Mouse (Mus musculus) kidney, embryonic 16.5 days (tissue): ENCODE results near the gene Taar7a. TPM values are rescaled to one million over a fixed set of nuclear protein-coding genes. Genes with fewer than 3 reads are reported as not detected.
A peak's percentile ranks its signal among the peaks of the same experiment; 100 is the strongest.

Experiments used
- ATAC-seq: fragments of 200-750 bp; cut with Nextera tagmentation; 2 replicates; pipeline ENCODE4 v1.8.0; 2017; ENCODE audit warnings: moderate TSS enrichment; ENCODE audit not compliant: low FRiP score, low TSS enrichment
- H3K27ac ChIP-seq: fragments of 300-500 bp; sonication (generic); 2 replicates; pipeline ENCODE4 v1.5.1; 2014; ENCODE audit warnings: low read length
- H3K27me3 ChIP-seq: fragments of 300-500 bp; sonication (generic); 2 replicates; pipeline ENCODE4 v1.6.1; 2014; ENCODE audit warnings: low read length, control low read depth, mixed read lengths; ENCODE audit not compliant: insufficient read depth
- H3K36me3 ChIP-seq: fragments of 300-500 bp; sonication (generic); 2 replicates; pipeline ENCODE4 v1.6.1; 2014; ENCODE audit warnings: low read length, control low read depth, mixed read lengths; ENCODE audit not compliant: insufficient read depth
- H3K4me1 ChIP-seq: fragments of 300-500 bp; sonication (generic); 2 replicates; pipeline ENCODE4 v1.6.1; 2014; ENCODE audit warnings: low read length, control low read depth, mixed read lengths; ENCODE audit not compliant: insufficient read depth
- H3K4me2 ChIP-seq: fragments of 300-500 bp; sonication (generic); replicated peaks from 2 replicates; pipeline ENCODE4 v1.6.1; 2014; ENCODE audit warnings: low read depth, low read length
- H3K4me3 ChIP-seq: fragments of 300-500 bp; sonication (generic); 2 replicates; pipeline ENCODE4 v1.5.1; 2014; ENCODE audit warnings: mild to moderate bottlenecking, low read length
- H3K9ac ChIP-seq: fragments of 300-500 bp; sonication (generic); replicated peaks from 2 replicates; pipeline ENCODE4 v1.6.1; 2014; ENCODE audit warnings: low read length
- H3K9me3 ChIP-seq: fragments of 300-500 bp; sonication (generic); 2 replicates; pipeline ENCODE4 v1.6.1; 2016; ENCODE audit warnings: low read length, control low read depth
- WGBS: fragments of 180-500 bp; shearing (Covaris S2); extraction: QIAGEN DNeasy Blood & Tissue Kit; methylation state at CpG from one replicate; pipeline ENCODE4 v1.1.7; 2014; 5-methylcytosine and 5-hydroxymethylcytosine counted together
- polyA plus RNA-seq: library from polyadenylated mRNA; unstranded; fragments of >200 nt; fragmentation: Nextera tagmentation; extraction: Ambion mirVana; gene quantifications from 2 replicates; pipeline ENCODE4 v1.2.1, GENCODE M21; 2015

Gene Taar7a
- polyA plus RNA-seq, 1 experiment from 2014 or later = not detected

DNA sequence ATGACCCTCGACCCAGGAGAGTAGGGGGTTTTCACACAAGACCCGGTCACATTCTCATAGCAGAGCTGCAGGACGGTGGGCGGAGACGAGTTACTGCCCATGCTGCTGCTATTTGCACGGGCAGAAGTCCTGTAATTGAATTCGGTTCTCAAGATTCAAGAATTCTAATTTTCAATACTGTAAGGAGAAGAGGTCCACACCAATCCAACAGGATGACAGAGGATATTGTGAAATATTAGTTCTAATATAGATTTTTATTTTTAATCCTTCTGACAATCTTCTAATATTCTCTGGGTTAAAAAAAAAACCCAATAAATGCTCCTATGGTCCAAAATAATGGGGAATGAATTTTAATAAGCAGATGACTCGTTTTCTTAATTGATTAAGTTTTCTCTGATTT lies 7.7 kb downstream of the Taar7a start, which contains the start of gene Taar6:
Taar6 (minus strand) TSS at position 101 of the 400 bp plus-strand sequence.
- Histone ChIP-seq H3K27me3 (no peaks in the 10 kb centered on the region), H3K27ac (no peak within 1 kb of the TSS), H3K9me3 (no peaks in the 10 kb centered on the region), H3K36me3 (no peaks in the 10 kb centered on the region), H3K4me3 (no peak within 1 kb of the TSS), H3K9ac (no peak within 1 kb of the TSS), H3K4me2 (no peak within 1 kb of the TSS), H3K4me1 (0 out of 2 replicates have a peak, but pooled peaks cover 3% of the 10 kb centered on the region)
- ATAC-seq = no peak
- 67% methylated on average over 8 of the region's 8 CpGs for WGBS

DNA sequence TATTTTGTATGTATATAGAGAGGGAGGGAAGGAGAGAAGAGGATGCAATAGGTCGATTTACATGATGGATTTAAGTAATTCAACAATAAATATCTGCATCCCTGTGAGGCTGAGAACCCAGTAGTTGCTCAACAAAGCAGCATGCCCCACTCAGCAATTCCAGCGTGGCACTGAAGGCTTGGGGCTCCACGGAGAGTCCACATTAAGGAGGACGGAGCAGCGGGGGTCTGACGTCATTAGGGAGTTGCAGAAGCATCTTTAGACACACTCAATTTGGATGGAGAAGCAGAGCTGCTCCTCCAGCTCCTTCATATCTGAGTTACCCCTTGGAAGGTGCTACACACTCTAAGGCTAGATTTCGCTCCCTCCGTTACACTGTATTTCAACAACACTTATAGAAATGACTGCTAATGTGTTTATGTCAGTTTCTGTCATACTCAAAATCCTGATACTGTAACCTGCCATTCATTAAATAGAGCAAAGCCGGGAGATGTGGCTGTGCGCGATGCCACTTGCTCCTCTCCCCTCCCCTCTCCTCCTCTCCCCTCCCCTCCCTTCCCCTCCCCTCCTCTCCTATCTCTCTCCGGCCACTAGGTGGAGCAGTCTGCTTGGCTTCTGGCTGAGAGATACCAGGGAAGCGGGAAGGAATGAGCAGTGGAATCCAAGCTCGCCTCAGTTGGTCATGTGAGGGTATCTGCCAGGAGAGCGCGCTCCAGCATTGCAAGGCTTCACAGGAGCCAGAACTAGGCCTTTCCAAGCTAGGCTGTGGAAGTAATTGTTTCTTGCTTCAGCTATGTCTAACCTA lies 14.2 kb downstream of the Taar7a start:
- Histone ChIP-seq H3K4me3 (no peak overlapping the region), H3K27ac (no peak overlapping the region), H3K9me3 (no peaks in the 10 kb centered on the region), H3K9ac (no peak overlapping the region), H3K4me2 (no peak overlapping the region), H3K4me1 (0 out of 2 replicates have a peak, but pooled peaks cover 2% of the 10 kb centered on the region), H3K36me3 (no peaks in the 10 kb centered on the region), H3K27me3 (peaks cover 2% of the 10 kb centered on the region; the same call in 1 of the 2 replicates)
- 46% methylated on average over 16 of the region's 16 CpGs for WGBS
- peak; percentile 67; the same call in 1 of the 2 replicates for ATAC-seq

DNA sequence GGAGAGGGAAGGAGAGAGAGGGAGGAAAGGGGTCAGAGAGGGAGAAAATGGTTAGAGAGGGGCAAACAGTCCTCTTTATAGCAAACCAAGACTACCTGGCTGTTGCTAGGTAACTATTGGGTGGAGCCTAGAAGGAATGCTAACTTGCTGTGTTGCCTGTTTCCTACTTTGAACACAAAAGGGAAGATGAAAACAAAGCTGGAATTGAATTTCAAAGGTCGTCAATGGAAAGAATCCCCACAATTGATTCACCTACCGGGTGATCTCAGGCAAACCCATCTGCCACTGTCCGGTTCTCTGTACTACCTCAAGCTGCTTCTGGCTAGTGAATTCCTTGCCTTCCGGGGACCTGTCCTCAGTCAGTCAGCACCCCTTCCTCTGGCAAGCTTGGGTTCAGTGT lies 15.3 kb downstream of the Taar7a start:
- Histone ChIP-seq H3K4me2 (no peak overlapping the region), H3K9ac (no peak overlapping the region), H3K9me3 (no peaks in the 10 kb centered on the region), H3K4me1 (no peaks in the 10 kb centered on the region), H3K27me3 (peaks cover 2% of the 10 kb centered on the region; the same call in 1 of the 2 replicates), H3K36me3 (no peaks in the 10 kb centered on the region), H3K27ac (no peak overlapping the region), H3K4me3 (no peak overlapping the region)
- 52% methylated on average over 4 of the region's 4 CpGs for WGBS
- no peak for ATAC-seq

DNA sequence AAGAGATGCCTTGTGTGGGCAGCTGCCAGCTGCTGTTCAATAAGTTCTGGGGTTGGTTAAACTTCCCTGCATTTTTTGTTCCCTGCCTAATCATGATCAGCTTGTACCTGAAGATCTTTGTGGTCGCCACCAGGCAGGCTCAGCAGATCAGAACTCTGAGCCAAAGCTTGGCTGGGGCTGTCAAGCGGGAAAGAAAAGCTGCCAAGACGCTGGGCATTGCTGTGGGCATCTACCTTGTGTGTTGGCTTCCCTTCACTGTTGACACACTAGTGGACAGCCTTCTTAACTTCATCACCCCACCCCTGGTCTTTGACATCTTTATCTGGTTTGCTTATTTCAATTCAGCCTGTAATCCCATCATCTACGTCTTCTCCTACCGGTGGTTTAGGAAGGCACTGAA lies 22.0 kb downstream of the Taar7a start:
- Histone ChIP-seq H3K4me2 (no peak overlapping the region), H3K27ac (no peak overlapping the region), H3K36me3 (no peaks in the 10 kb centered on the region), H3K4me1 (no peaks in the 10 kb centered on the region; the same call in 1 of the 2 replicates), H3K27me3 (no peaks in the 10 kb centered on the region), H3K4me3 (no peak overlapping the region), H3K9ac (no peak overlapping the region), H3K9me3 (no peaks in the 10 kb centered on the region)
- WGBS = 89% methylated on average over 5 of the region's 5 CpGs
- ATAC-seq = no peak

DNA sequence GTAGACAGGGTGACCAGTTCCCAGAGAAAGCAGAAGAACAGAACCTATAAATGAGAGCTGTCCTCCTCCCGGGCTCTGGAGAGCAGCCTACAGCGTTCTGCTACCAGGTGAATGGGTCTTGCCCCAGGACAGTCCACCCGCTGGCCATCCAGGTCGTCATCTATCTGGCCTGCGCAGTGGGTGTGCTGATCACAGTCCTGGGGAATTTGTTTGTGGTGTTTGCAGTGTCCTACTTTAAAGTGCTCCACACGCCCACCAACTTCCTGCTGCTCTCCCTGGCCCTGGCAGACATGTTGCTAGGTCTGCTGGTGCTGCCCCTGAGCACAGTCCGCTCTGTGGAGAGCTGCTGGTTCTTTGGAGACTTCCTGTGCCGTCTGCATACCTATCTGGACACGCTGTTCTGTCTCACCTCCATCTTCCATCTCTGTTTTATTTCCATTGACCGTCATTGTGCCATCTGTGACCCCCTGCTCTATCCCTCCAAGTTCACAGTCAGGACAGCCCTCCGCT lies 22.6 kb downstream of the Taar7a start, which contains the start of gene Taar5:
Taar5 (plus strand) TSS at position 51 of the 510 bp plus-strand sequence.
- no peak within 1 kb of the TSS for H3K4me2 ChIP-seq
- no peak within 1 kb of the TSS for H3K27ac ChIP-seq
- no peaks in the 10 kb centered on the region for H3K36me3 ChIP-seq
- H3K9ac ChIP-seq = no peak within 1 kb of the TSS
- no peaks in the 10 kb centered on the region for H3K9me3 ChIP-seq
- no peak for ATAC-seq
- WGBS = 88% methylated on average over 11 of the region's 11 CpGs
- no peaks in the 10 kb centered on the region; the same call in 1 of the 2 replicates for H3K4me1 ChIP-seq
- no peak within 1 kb of the TSS for H3K4me3 ChIP-seq
- H3K27me3 ChIP-seq = no peaks in the 10 kb centered on the region

DNA sequence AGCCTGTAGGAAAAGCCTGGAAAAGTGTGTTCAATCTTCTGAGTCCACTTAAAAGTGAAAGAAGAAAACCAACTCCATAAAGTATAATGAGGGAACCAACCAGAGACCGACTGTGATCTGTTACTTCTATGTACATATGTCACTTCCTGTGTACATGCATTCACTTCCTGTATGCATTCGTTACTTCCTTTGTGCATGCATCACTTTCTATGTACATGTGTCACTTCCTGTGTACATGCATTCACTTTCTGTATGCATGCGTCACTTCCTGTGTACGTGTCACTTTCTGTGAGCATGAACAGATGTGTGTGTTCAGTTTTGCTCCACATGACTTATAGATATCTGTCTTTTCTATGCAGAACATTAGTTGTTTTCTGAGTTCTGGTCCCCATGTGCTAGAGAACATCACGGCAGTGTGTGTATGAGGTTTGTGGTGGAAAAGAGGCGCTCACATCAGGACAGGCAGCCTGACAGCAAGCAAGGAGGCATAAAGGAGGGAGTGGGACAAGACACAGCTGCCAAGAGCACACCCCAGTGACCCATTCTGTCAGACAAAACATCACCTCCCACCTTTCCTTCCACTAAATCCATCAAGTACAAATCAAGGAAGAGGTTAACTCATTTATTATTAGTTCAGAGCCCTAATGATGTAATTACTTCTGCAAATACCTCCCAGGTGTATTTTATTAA lies 28.2 kb downstream of the Taar7a start:
- H3K27ac ChIP-seq = no peak overlapping the region
- no peaks in the 10 kb centered on the region for H3K27me3 ChIP-seq
- no peaks in the 10 kb centered on the region for H3K36me3 ChIP-seq
- H3K4me1 ChIP-seq = peaks cover 13% of the 10 kb centered on the region
- ATAC-seq = peak; percentile 66; the same call in 1 of the 2 replicates
- 52% methylated on average over 6 of the region's 6 CpGs for WGBS
- H3K4me2 ChIP-seq = no peak overlapping the region
- H3K4me3 ChIP-seq = no peak overlapping the region
- no peaks in the 10 kb centered on the region for H3K9me3 ChIP-seq
- H3K9ac ChIP-seq = no peak overlapping the region

DNA sequence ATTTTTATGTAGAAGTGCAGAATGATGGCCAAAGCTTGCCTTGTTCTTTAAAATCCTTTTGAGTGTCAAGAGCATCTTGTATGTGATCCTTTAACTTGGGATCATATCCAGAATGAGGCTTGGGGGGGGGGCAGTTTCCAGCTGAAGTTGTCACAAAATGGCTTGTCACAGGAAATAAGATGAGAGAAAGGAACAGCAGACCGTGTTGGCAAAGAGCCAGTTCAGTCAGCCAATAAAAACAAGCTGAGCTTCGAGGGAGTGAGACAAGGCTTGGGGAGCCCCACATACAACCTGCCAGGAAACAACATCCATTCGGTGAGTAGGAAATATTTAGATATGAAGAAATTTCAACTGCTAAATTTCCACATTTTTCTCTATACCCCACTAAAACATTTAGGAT lies 29.8 kb downstream of the Taar7a start:
- no peaks in the 10 kb centered on the region for H3K36me3 ChIP-seq
- H3K4me1 ChIP-seq = peaks cover 16% of the 10 kb centered on the region
- no peak overlapping the region for H3K27ac ChIP-seq
- H3K9me3 ChIP-seq = no peaks in the 10 kb centered on the region
- WGBS = 22% methylated on average over 3 of the region's 3 CpGs
- H3K4me3 ChIP-seq = no peak overlapping the region
- H3K9ac ChIP-seq = no peak overlapping the region
- ATAC-seq = no peak
- no peak overlapping the region for H3K4me2 ChIP-seq
- H3K27me3 ChIP-seq = no peaks in the 10 kb centered on the region

DNA sequence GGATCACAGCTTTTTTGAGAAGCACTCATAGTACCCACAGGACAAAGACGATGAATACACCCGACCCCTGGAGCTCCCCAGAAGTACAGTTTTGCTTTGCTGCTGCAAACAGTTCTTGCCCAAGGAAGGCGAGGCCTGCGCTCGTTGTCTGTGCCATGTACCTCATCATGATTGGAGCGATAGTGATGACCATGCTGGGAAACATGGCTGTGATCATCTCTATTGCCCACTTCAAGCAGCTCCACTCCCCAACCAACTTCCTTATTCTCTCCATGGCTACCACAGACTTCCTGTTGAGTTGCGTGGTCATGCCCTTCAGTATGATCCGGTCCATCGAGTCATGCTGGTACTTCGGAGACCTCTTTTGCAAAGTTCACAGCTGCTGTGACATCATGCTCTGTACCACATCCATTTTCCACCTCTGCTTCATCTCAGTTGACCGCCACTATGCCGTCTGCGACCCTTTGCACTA lies 32.8 kb downstream of the Taar7a start, which contains the start of gene Taar4:
Taar4 (plus strand) TSS at position 51 of the 472 bp plus-strand sequence.
- Histone ChIP-seq H3K4me3 (no peak within 1 kb of the TSS), H3K9ac (no peak within 1 kb of the TSS), H3K27me3 (no peaks in the 10 kb centered on the region), H3K4me2 (no peak within 1 kb of the TSS), H3K27ac (no peak within 1 kb of the TSS), H3K9me3 (no peaks in the 10 kb centered on the region), H3K4me1 (peaks cover 16% of the 10 kb centered on the region; the same call in 1 of the 2 replicates), H3K36me3 (no peaks in the 10 kb centered on the region)
- WGBS = 94% methylated on average over 13 of the region's 13 CpGs
- no peak for ATAC-seq

DNA sequence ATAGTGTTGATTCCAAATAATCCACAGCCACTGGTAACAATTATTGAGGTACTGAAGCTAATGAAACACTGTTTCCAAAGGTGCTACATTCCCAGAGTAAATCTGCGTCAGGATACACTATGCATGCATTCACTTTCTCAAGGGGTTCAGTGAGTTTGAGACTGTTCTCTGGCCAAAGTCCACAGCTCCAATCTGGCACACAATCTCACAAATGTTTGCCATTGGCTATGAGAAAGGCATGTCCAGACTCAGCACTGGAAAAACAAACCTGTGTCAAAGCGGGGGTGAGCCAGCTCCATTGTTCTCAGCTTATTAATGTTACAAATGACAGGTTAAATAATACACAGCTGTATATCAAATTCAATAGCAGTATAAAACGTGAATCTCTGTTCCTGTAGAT lies 34.2 kb downstream of the Taar7a start:
- Histone ChIP-seq H3K9ac (no peak overlapping the region), H3K27me3 (no peaks in the 10 kb centered on the region), H3K4me2 (no peak overlapping the region), H3K27ac (no peak overlapping the region), H3K9me3 (no peaks in the 10 kb centered on the region), H3K36me3 (no peaks in the 10 kb centered on the region), H3K4me3 (no peak overlapping the region), H3K4me1 (peaks cover 6% of the 10 kb centered on the region; the same call in 1 of the 2 replicates)
- ATAC-seq = peak; percentile 59; the same call in 1 of the 2 replicates
- 21% methylated on average over 3 of the region's 3 CpGs for WGBS
